Mouse (Mus musculus) embryonic facial prominence, embryonic 13.5 days (tissue): ENCODE data around the gene Fcgr1. TPM values are rescaled to one million over a fixed set of nuclear protein-coding genes. Genes with fewer than 3 reads are reported as not detected.

Experiments
- ATAC-seq: fragments of 200-750 bp; cut with Nextera tagmentation; 2 replicates; pipeline ENCODE4 v1.8.0; 2017; ENCODE audit warnings: low read depth; ENCODE audit not compliant: insufficient number of reproducible peaks, insufficient read depth, low FRiP score, low TSS enrichment
- H3K27ac ChIP-seq: fragments of 300-500 bp; sonication (generic); 2 replicates; pipeline ENCODE4 v1.5.1; 2015; ENCODE audit warnings: moderate library complexity, mild to moderate bottlenecking, inconsistent platforms
- H3K27me3 ChIP-seq: fragments of 300-500 bp; sonication (generic); 2 replicates; pipeline ENCODE4 v1.6.1; 2015; ENCODE audit warnings: mild to moderate bottlenecking, inconsistent platforms
- H3K36me3 ChIP-seq: fragments of 300-500 bp; sonication (generic); 2 replicates; pipeline ENCODE4 v1.6.1; 2015; ENCODE audit warnings: mild to moderate bottlenecking, inconsistent platforms
- H3K4me1 ChIP-seq: fragments of 300-500 bp; sonication (generic); 2 replicates; pipeline ENCODE4 v1.6.1; 2015; ENCODE audit warnings: inconsistent platforms
- H3K4me2 ChIP-seq: fragments of 300-500 bp; sonication (generic); 2 replicates; pipeline ENCODE4 v1.6.1; 2015; ENCODE audit warnings: moderate library complexity, mild to moderate bottlenecking, inconsistent platforms
- H3K4me3 ChIP-seq: fragments of 300-500 bp; sonication (generic); 2 replicates; pipeline ENCODE4 v1.5.1; 2015; ENCODE audit warnings: mild to moderate bottlenecking, inconsistent platforms
- H3K9ac ChIP-seq: fragments of 300-500 bp; sonication (generic); 2 replicates; pipeline ENCODE4 v1.6.1; 2015; ENCODE audit warnings: mild to moderate bottlenecking, inconsistent platforms
- H3K9me3 ChIP-seq: fragments of 300-500 bp; sonication (generic); 2 replicates; pipeline ENCODE4 v1.6.1; 2016; ENCODE audit warnings: inconsistent platforms
- WGBS: fragments of 180-500 bp; shearing (Covaris S2); methylation state at CpG from one replicate; pipeline ENCODE4 v1.1.7; 2015; ENCODE audit warnings: mixed read lengths; 5-methylcytosine and 5-hydroxymethylcytosine counted together
- polyA plus RNA-seq: library from polyadenylated mRNA; unstranded; fragments of >200 nt; fragmentation: Nextera tagmentation; extraction: Ambion mirVana; gene quantifications from 2 replicates; pipeline ENCODE4 v1.2.1, GENCODE M21; 2015

The Fcgr1 gene
- polyA plus RNA-seq, 1 experiment from 2014 or later, result 2.1 TPM

GRCm38 (mm10) chr3:96268051-96268775, 25.6 kb downstream of the Fcgr1 start, which contains the start of gene Hist2h3b:
Gene Hist2h3b (plus strand): TSS chr3:96268654.
- Histone ChIP-seq H3K27me3 (no peaks in the 10 kb centered on the region), H3K4me1 (peaks cover 32% of the 10 kb centered on the region), H3K9ac (peak within 1 kb of the TSS; percentile 83), H3K36me3 (no peaks in the 10 kb centered on the region), H3K9me3 (no peaks in the 10 kb centered on the region), H3K4me3 (peak within 1 kb of the TSS; percentile 57), H3K27ac (peak within 1 kb of the TSS; percentile 97), H3K4me2 (peak within 1 kb of the TSS; percentile 87)
- peak; percentile 62; the same call in 1 of the 2 replicates for ATAC-seq
- WGBS, result 21% methylated on average over 30 of the region's 30 CpGs

GRCm38 (mm10) chr3:96267541-96267940, 26.2 kb downstream of the Fcgr1 start:
- H3K4me2 ChIP-seq, result peak overlapping the region; percentile 87
- no peak overlapping the region for H3K4me3 ChIP-seq
- H3K27ac ChIP-seq, result peak overlapping the region; percentile 97
- no peak for ATAC-seq
- H3K36me3 ChIP-seq, result no peaks in the 10 kb centered on the region
- H3K9me3 ChIP-seq, result no peaks in the 10 kb centered on the region
- H3K4me1 ChIP-seq, result peaks cover 33% of the 10 kb centered on the region
- no peak overlapping the region for H3K9ac ChIP-seq
- no peaks in the 10 kb centered on the region for H3K27me3 ChIP-seq
- WGBS, result 69% methylated on average over 4 of the region's 4 CpGs

- H3K27ac ChIP-seq, result peak overlapping the region; percentile 11; the same call in 1 of the 2 replicates
- H3K4me2 ChIP-seq, result no peak overlapping the region
- no peak overlapping the region for H3K9ac ChIP-seq
- WGBS, result 86% methylated on average over 8 of the region's 8 CpGs
- no peaks in the 10 kb centered on the region for H3K9me3 ChIP-seq
- no peak for ATAC-seq
- H3K4me1 ChIP-seq, result peaks cover 42% of the 10 kb centered on the region
- no peaks in the 10 kb centered on the region for H3K36me3 ChIP-seq
- H3K27me3 ChIP-seq, result no peaks in the 10 kb centered on the region
- no peak overlapping the region for H3K4me3 ChIP-seq
Measured at GRCm38 (mm10) chr3:96266132-96266710, 27.5 kb downstream of the Fcgr1 start.

- H3K9me3 ChIP-seq, result no peaks in the 10 kb centered on the region
- WGBS, result 74% methylated on average over 7 of the region's 7 CpGs
- H3K27me3 ChIP-seq, result no peaks in the 10 kb centered on the region
- peak overlapping the region; percentile 99 for H3K27ac ChIP-seq
- no peak for ATAC-seq
- H3K36me3 ChIP-seq, result no peaks in the 10 kb centered on the region
- peaks cover 38% of the 10 kb centered on the region for H3K4me1 ChIP-seq
- peak overlapping the region; percentile 83 for H3K9ac ChIP-seq
- H3K4me3 ChIP-seq, result peak overlapping the region; percentile 62
- peak overlapping the region; percentile 76 for H3K4me2 ChIP-seq
Measured at GRCm38 (mm10) chr3:96264404-96264949, 29.3 kb downstream of the Fcgr1 start.

GRCm38 (mm10) chr3:96263558-96264403, 30.0 kb downstream of the Fcgr1 start:
- no peak for ATAC-seq
- Histone ChIP-seq H3K36me3 (no peaks in the 10 kb centered on the region), H3K9me3 (no peaks in the 10 kb centered on the region), H3K27me3 (no peaks in the 10 kb centered on the region), H3K9ac (peak overlapping the region; percentile 83), H3K4me1 (peaks cover 38% of the 10 kb centered on the region), H3K4me2 (peak overlapping the region; percentile 76), H3K27ac (peak overlapping the region; percentile 99), H3K4me3 (peak overlapping the region; percentile 62)
- 6% methylated on average over 27 of the region's 27 CpGs for WGBS

- H3K4me3 ChIP-seq, result peak within 1 kb of the TSS; percentile 62
- WGBS, result under 1% methylated on average over 40 of the region's 40 CpGs
- peak within 1 kb of the TSS; percentile 87 for H3K9ac ChIP-seq
- H3K9me3 ChIP-seq, result no peaks in the 10 kb centered on the region
- H3K4me2 ChIP-seq, result peak within 1 kb of the TSS; percentile 76
- H3K36me3 ChIP-seq, result no peaks in the 10 kb centered on the region
- peak; percentile 83 for ATAC-seq
- H3K27ac ChIP-seq, result peak within 1 kb of the TSS; percentile 99
- H3K27me3 ChIP-seq, result no peaks in the 10 kb centered on the region
- H3K4me1 ChIP-seq, result peaks cover 36% of the 10 kb centered on the region
Measured at GRCm38 (mm10) chr3:96262979-96263550, 30.7 kb downstream of the Fcgr1 start, which contains the start of gene Hist2h4. Gene Hist2h4 (minus strand): TSS chr3:96263311.

- Histone ChIP-seq H3K27me3 (no peaks in the 10 kb centered on the region), H3K36me3 (no peaks in the 10 kb centered on the region), H3K9me3 (no peaks in the 10 kb centered on the region), H3K4me3 (peak overlapping the region; percentile 62), H3K4me2 (peak overlapping the region; percentile 76), H3K27ac (peak overlapping the region; percentile 99), H3K9ac (peak overlapping the region; percentile 87), H3K4me1 (peaks cover 29% of the 10 kb centered on the region)
- ATAC-seq, result 0 out of 2 replicates have a peak, but pooled peaks have one; percentile 50
- WGBS, result under 1% methylated on average over 19 of the region's 19 CpGs
Measured at GRCm38 (mm10) chr3:96262216-96262875, 31.4 kb downstream of the Fcgr1 start.

- no peak for ATAC-seq
- Histone ChIP-seq H3K27ac (peak overlapping the region; percentile 99), H3K9ac (peak overlapping the region; percentile 87), H3K9me3 (no peaks in the 10 kb centered on the region), H3K36me3 (no peaks in the 10 kb centered on the region), H3K27me3 (no peaks in the 10 kb centered on the region), H3K4me2 (peak overlapping the region; percentile 76), H3K4me3 (peak overlapping the region; percentile 62), H3K4me1 (peaks cover 23% of the 10 kb centered on the region)
- 47% methylated on average over 3 of the region's 3 CpGs for WGBS
Measured at GRCm38 (mm10) chr3:96261623-96262022, 32.1 kb downstream of the Fcgr1 start.

- Histone ChIP-seq H3K27ac (no peak overlapping the region), H3K4me3 (no peak overlapping the region), H3K4me2 (no peak overlapping the region), H3K27me3 (no peaks in the 10 kb centered on the region), H3K36me3 (no peaks in the 10 kb centered on the region), H3K9ac (no peak overlapping the region), H3K4me1 (peaks cover 23% of the 10 kb centered on the region), H3K9me3 (no peaks in the 10 kb centered on the region)
- no peak for ATAC-seq
- WGBS, result 84% methylated on average over 5 of the region's 5 CpGs
Measured at GRCm38 (mm10) chr3:96260220-96260619, 33.5 kb downstream of the Fcgr1 start.

- ATAC-seq, result no peak
- Histone ChIP-seq H3K36me3 (no peaks in the 10 kb centered on the region), H3K9me3 (no peaks in the 10 kb centered on the region), H3K4me2 (no peak overlapping the region), H3K4me1 (peaks cover 6% of the 10 kb centered on the region), H3K4me3 (no peak overlapping the region), H3K27me3 (no peaks in the 10 kb centered on the region), H3K9ac (no peak overlapping the region), H3K27ac (no peak overlapping the region)
- 73% methylated on average over 3 of the region's 3 CpGs for WGBS
Measured at GRCm38 (mm10) chr3:96257190-96257589, 36.6 kb downstream of the Fcgr1 start.
